Mouse (Mus musculus) intestine, postnatal 0 days (tissue): Measurements from ENCODE around the gene AC109138.7. TPM values are rescaled to one million over a fixed set of nuclear protein-coding genes. Genes with fewer than 3 reads are reported as not detected.

Experiments
- ATAC-seq: fragments of 200-750 bp; cut with Nextera tagmentation; 2 replicates; pipeline ENCODE4 v1.8.0; 2017; ENCODE audit warnings: mild to moderate bottlenecking, moderate TSS enrichment, moderate library complexity
- H3K27ac ChIP-seq: fragments of 300-500 bp; sonication (generic); 2 replicates; pipeline ENCODE4 v1.5.1; 2014; ENCODE audit warnings: mild to moderate bottlenecking, low read depth, low read length, moderate library complexity
- H3K27me3 ChIP-seq: fragments of 300-500 bp; sonication (generic); replicated peaks from 2 replicates; pipeline ENCODE4 v1.6.1; 2014; ENCODE audit warnings: low read length, mixed read lengths; ENCODE audit not compliant: control insufficient read depth, insufficient read depth
- H3K36me3 ChIP-seq: fragments of 300-500 bp; sonication (generic); 2 replicates; pipeline ENCODE4 v1.6.1; 2014; ENCODE audit warnings: mild to moderate bottlenecking, moderate library complexity; ENCODE audit not compliant: control insufficient read depth, insufficient read depth
- H3K4me1 ChIP-seq: fragments of 300-500 bp; sonication (generic); replicated peaks from 2 replicates; pipeline ENCODE4 v1.6.1; 2014; ENCODE audit warnings: antibody characterized with exemption, low read length, mixed read lengths; ENCODE audit not compliant: control insufficient read depth, insufficient read depth
- H3K4me2 ChIP-seq: fragments of 300-500 bp; sonication (generic); replicated peaks from 2 replicates; pipeline ENCODE4 v1.6.1; 2014; ENCODE audit warnings: low read depth, mild to moderate bottlenecking, moderate library complexity
- H3K4me3 ChIP-seq: fragments of 300-500 bp; sonication (generic); 2 replicates; pipeline ENCODE4 v1.5.1; 2014; ENCODE audit warnings: low read depth, low read length
- H3K9ac ChIP-seq: fragments of 300-500 bp; sonication (generic); 2 replicates; pipeline ENCODE4 v1.6.1; 2014; ENCODE audit warnings: mild to moderate bottlenecking, low read depth, low read length
- H3K9me3 ChIP-seq: fragments of 300-500 bp; sonication (generic); 2 replicates; pipeline ENCODE4 v1.6.1; 2016; ENCODE audit warnings: mixed run types; ENCODE audit not compliant: control insufficient read depth
- CTCF ChIP-seq: sonication (generic); IDR thresholded peaks from 2 replicates; pipeline ENCODE4 v1.5.1; 2016; ENCODE audit warnings: low read depth, mild to moderate bottlenecking, control low read depth, antibody characterized with exemption, moderate library complexity
- WGBS: fragments of 180-500 bp; shearing (Covaris S2); extraction: QIAGEN DNeasy Blood & Tissue Kit; methylation state at CpG from one replicate; pipeline ENCODE4 v1.1.7; 2014; 5-methylcytosine and 5-hydroxymethylcytosine counted together
- polyA plus RNA-seq: library from polyadenylated mRNA; unstranded; fragments of >200 nt; fragmentation: Nextera tagmentation; extraction: Ambion mirVana; gene quantifications from 2 replicates; pipeline ENCODE4 v1.2.1, GENCODE M21; 2015

Gene AC109138.7
- polyA plus RNA-seq, 1 experiment from 2014 or later: not detected

DNA sequence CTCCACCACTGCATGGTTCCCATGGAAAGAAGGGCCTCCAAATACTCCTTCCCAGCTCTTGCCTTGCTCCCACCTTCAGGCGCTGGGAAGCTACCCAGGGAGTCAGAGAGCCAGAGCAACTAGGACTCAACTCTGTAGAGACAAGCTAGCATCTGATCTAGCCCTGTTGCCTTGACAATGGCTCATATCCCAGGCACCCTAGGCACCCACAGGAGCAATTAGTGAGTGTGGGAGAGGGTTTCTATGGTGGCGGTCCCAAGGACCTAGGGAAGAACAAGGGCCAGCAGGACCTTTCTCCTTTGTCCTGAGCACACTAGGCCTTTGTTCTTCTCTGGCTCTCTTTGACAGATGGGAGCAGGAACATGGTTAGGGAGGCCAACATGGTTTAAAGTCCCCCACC, 30.5 kb upstream of the AC109138.7 start:
- no peak overlapping the region for H3K27ac ChIP-seq
- no peak overlapping the region for H3K9ac ChIP-seq
- no peak overlapping the region for H3K4me2 ChIP-seq
- no peaks in the 10 kb centered on the region for H3K9me3 ChIP-seq
- no peaks in the 10 kb centered on the region for H3K4me1 ChIP-seq
- 87% methylated on average over 2 of the region's 2 CpGs for WGBS
- ATAC-seq: no peak
- no peak overlapping the region for H3K4me3 ChIP-seq
- no peaks in the 10 kb centered on the region for H3K27me3 ChIP-seq
- H3K36me3 ChIP-seq: no peaks in the 10 kb centered on the region
- no peak for TF ChIP-seq CTCF

DNA sequence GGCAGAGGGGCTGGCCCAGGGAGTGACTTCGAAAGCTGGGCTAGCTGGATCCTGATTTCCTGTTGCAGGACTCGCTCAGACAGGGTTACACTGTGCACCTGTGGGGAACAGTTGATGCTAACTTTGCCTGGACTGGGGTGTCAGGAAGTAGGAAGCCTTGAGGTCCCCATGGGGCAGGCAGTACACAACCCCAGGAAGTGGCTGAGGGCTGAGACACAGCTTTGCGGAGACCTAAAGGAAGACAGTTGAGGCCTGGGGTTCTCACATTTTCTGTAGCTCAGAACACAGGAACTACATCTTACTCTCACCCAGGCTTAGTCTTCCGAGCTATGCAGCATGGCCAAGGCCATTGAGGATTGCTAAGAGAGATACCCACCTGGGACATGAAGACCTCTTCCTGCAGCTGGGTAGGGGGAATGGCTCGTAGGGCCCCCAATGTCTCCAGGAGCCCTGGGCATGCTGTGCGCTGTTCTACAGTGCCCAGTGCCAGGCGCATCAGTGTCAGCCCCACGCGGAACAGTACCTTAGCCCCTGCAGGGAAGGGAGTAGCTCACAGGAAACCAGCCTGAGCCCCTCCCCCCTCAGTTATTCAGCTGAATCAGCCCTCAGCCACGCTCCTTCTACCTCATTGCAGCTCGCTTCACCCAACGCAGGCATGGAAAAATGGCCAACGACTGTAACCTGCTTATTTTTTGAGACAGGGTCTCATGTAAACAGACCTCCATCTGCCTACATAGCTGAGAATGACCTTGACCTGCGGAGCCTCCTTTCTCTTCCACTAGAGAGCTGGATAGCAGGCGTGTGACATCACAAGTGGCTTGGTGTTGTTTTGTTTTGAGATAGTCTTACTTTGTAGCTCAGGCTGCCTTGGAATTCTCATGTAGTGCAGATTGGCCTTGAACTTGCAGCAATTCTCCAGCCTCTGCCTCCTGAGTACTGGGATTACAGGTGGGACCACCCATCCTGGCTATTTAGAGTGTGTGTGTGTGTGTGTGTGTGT, 28.9 kb upstream of the AC109138.7 start:
- H3K27ac ChIP-seq: peak overlapping the region; percentile 8; the same call in 1 of the 2 replicates
- TF ChIP-seq CTCF: no peak
- H3K4me2 ChIP-seq: no peak overlapping the region
- ATAC-seq: no peak
- no peaks in the 10 kb centered on the region for H3K27me3 ChIP-seq
- WGBS: 54% methylated on average over 15 of the region's 15 CpGs
- H3K36me3 ChIP-seq: no peaks in the 10 kb centered on the region
- H3K4me1 ChIP-seq: no peaks in the 10 kb centered on the region
- no peak overlapping the region for H3K9ac ChIP-seq
- no peaks in the 10 kb centered on the region for H3K9me3 ChIP-seq
- H3K4me3 ChIP-seq: no peak overlapping the region

DNA sequence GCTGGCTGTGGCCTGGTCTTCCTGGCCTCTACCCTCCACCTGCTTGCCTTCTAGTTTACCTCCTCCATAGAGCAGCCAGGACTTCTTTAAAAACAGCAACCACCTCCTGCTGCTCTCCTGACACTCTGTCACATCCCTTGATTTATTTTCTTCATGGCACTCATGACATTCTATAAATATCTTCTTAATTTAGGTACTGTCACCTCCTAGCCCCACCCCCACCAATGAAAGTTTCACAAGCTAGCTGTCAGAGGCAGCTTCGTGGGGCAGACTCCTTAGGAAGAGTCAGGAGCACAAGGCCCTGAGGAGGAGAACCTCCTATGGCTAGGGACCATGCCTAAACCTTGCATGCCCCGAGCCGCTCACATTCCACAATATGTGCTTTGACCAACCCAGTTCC, 26.9 kb upstream of the AC109138.7 start:
- TF ChIP-seq CTCF: no peak
- H3K27ac ChIP-seq: no peak overlapping the region
- no peaks in the 10 kb centered on the region for H3K27me3 ChIP-seq
- ATAC-seq: no peak
- no peaks in the 10 kb centered on the region for H3K9me3 ChIP-seq
- H3K9ac ChIP-seq: no peak overlapping the region
- H3K4me2 ChIP-seq: no peak overlapping the region
- no peaks in the 10 kb centered on the region for H3K36me3 ChIP-seq
- peaks cover 3% of the 10 kb centered on the region; the same call in 1 of the 2 replicates for H3K4me1 ChIP-seq
- no peak overlapping the region for H3K4me3 ChIP-seq
- WGBS: 86% methylated on average over 3 of the region's 3 CpGs

DNA sequence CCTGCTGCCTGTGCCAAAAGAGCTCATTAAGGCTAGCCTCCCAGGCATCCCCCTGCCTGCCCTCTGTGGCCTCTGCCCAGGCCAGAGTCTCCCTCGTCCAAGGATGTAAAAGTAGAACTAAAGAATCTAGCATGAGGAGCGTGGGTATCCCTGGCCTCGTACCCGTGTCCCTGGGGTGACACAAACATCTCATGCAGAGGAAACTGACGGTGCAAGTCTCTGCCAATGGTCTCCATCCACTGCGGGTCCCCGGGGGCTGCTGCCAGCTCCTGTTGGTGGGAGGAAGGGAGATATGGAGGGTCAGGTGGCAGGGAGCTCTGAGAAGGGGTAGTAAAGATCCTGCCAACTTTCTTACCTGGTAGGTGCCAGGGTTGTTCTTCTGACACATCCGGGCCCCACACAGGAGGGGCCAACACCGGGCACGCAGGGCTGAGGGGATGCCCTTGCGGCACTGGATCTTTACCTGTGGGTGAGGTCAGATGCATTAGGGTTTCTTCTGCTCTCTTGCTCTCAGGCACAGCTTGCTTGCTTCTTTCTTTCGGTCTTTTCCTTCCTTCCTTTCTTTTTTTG, 25.0 kb upstream of the AC109138.7 start:
- no peak overlapping the region for H3K27ac ChIP-seq
- WGBS: 87% methylated on average over 12 of the region's 12 CpGs

GRCm38 (mm10) chr19:4190831-4191334, 23.3 kb upstream of the AC109138.7 start, which contains the start of gene Tbc1d10c:
Gene Tbc1d10c, minus strand, starts transcription at chr19:4191284.
- no peak for ATAC-seq

More for the DNA sequence above, 25.0 kb upstream of the AC109138.7 start:
- no peak overlapping the region for H3K9ac ChIP-seq
- no peaks in the 10 kb centered on the region for H3K9me3 ChIP-seq
- H3K4me1 ChIP-seq: peaks cover 9% of the 10 kb centered on the region
- ATAC-seq: no peak
- H3K36me3 ChIP-seq: peaks cover 4% of the 10 kb centered on the region; the same call in 1 of the 2 replicates
- H3K4me3 ChIP-seq: no peak overlapping the region
- TF ChIP-seq CTCF: no peak
- H3K27me3 ChIP-seq: no peaks in the 10 kb centered on the region
- no peak overlapping the region for H3K4me2 ChIP-seq

DNA sequence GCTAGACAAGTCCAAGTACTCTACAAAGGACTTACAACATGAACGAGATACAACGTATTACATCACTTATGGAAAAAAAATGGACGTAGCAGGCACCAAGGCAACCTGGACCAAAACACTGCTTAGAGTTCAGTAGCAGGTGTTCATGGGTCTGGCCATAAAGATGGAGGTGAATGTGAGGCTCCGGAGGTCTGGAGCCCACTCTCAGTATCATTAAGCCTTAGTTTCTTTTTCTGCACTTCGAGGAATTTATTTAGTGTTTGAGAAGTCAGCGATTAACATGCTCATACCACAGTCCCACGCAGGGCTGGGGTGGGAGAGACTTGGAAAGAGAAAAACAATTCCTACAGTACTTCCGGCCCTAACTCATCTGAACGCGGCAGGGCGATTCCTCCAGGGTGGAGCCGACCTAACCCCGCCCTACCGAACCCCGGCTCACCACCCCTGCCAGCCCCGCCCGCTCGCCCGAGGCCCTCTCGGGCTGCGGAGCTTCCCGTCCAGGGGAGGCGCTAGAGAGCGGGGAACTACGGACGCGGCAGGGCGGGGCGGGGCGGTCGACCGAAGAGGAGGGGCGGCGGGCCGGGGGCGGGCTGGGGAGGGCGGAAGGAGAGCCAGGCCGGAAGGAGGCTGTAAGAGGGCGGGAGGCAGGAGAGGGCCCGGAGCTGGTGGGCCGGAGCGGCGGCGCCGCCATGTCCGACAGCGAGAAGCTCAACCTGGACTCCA, 22.5 kb upstream of the AC109138.7 start, which contains the start of gene Ppp1ca:
Gene Ppp1ca, plus strand, starts transcription at position 538 of the 723 bp plus-strand sequence.
- Histone ChIP-seq H3K4me2 (peak within 1 kb of the TSS; percentile 75), H3K27ac (peak within 1 kb of the TSS; percentile 94), H3K4me3 (peak within 1 kb of the TSS; percentile 93), H3K9me3 (no peaks in the 10 kb centered on the region), H3K36me3 (peaks cover 28% of the 10 kb centered on the region), H3K4me1 (peaks cover 9% of the 10 kb centered on the region), H3K27me3 (no peaks in the 10 kb centered on the region), H3K9ac (peak within 1 kb of the TSS; percentile 92)
- TF ChIP-seq CTCF: peak; percentile 85
- peak; percentile 93 for ATAC-seq
- WGBS: under 1% methylated on average over 46 of the region's 47 CpGs

More at GRCm38 (mm10) chr19:4190831-4191334, 23.3 kb upstream of the AC109138.7 start, which contains the start of gene Tbc1d10c:
- no peak for TF ChIP-seq CTCF
- peak within 1 kb of the TSS; percentile 92 for H3K9ac ChIP-seq
- H3K4me2 ChIP-seq: peak within 1 kb of the TSS; percentile 75
- no peaks in the 10 kb centered on the region for H3K27me3 ChIP-seq
- peaks cover 22% of the 10 kb centered on the region for H3K36me3 ChIP-seq
- peak within 1 kb of the TSS; percentile 94 for H3K27ac ChIP-seq
- H3K9me3 ChIP-seq: no peaks in the 10 kb centered on the region
- 41% methylated on average over 4 of the region's 4 CpGs for WGBS
- peaks cover 9% of the 10 kb centered on the region for H3K4me1 ChIP-seq
- H3K4me3 ChIP-seq: peak within 1 kb of the TSS; percentile 93
